Mouse (Mus musculus): Measurements from ENCODE around the gene Fkbp15. TPM values are rescaled to one million over a fixed set of nuclear protein-coding genes. Genes with fewer than 3 reads are reported as not detected.

Fkbp15 gene
- polyA plus RNA-seq, 1 experiment from 2014 or later = 19.2 TPM

DNA sequence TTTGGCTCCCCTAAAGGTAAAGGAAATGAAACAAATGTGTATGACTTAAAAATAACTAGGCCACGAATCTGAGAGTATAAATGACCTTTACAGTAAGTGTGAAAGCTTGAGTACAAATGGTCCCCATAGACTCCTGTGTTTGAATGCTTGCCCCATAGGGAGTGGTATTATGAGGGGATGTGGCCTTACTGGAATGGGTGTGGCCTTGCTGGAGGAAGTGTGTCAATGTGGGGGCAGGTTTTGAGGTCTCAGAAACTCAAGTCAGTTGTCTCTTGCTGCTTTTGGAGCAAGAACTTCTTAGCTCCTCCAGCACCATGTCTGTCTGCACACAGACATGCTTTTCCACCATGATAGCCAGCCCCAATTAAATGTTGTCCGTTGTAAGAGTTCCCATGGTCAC lies 43.9 kb downstream of the Fkbp15 start:
- Histone ChIP-seq H3K9me3 (replicated peaks; ENCODE audit: low read length) (no peaks in the 10 kb centered on the region), H3K4me3 (replicated peaks; ENCODE audit: low read depth, low read length) (no peak overlapping the region), H3K36me3 (ENCODE audit: insufficient read depth, low read length) (peaks cover 47% of the 10 kb centered on the region), H3K9ac (ENCODE audit: low read depth, low read length) (no peak overlapping the region), H3K4me1 (replicated peaks; ENCODE audit: insufficient read depth, low read length) (no peaks in the 10 kb centered on the region), H3K4me2 (ENCODE audit: low read length) (no peak overlapping the region), H3K27ac (no peak overlapping the region), H3K27me3 (ENCODE audit: insufficient read depth, low read length) (no peaks in the 10 kb centered on the region)
- no peak for DNase-seq (ENCODE audit: low spot score)
- no peak for ATAC-seq (replicated peaks; ENCODE audit: low FRiP score, low read depth)
- TF ChIP-seq CTCF (IDR thresholded peaks at IDR 0.05; ENCODE audit: low read depth) = no peak
- WGBS = 88% methylated on average over 2 of the region's 2 CpGs

DNA sequence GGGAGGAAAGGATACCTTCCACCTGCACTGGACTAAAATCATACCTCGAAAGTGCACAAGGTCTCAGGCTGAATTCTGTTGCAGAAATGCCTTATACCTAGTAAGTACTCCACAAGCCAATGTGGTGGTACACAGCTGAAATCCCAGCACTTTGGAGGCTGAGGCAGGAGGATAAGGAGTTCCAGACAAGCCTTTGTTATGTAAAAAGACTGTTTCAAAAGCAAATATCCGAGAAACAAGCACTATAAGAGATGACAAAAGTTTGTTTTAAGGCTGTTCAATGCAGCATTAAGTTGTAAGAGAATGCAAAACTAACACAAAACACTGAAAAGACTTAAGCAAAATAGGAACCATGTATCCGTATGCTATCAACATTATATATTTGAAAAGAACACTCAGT lies 45.8 kb downstream of the Fkbp15 start:
- no peak for TF ChIP-seq CTCF (IDR thresholded peaks at IDR 0.05; ENCODE audit: low read depth)
- ATAC-seq (replicated peaks; ENCODE audit: low FRiP score, low read depth) = no peak
- Histone ChIP-seq H3K27ac (no peak overlapping the region), H3K4me1 (replicated peaks; ENCODE audit: insufficient read depth, low read length) (no peaks in the 10 kb centered on the region), H3K4me2 (ENCODE audit: low read length) (no peak overlapping the region), H3K36me3 (ENCODE audit: insufficient read depth, low read length) (peaks cover 36% of the 10 kb centered on the region), H3K4me3 (replicated peaks; ENCODE audit: low read depth, low read length) (no peak overlapping the region), H3K9me3 (replicated peaks; ENCODE audit: low read length) (no peaks in the 10 kb centered on the region), H3K27me3 (ENCODE audit: insufficient read depth, low read length) (no peaks in the 10 kb centered on the region), H3K9ac (ENCODE audit: low read depth, low read length) (no peak overlapping the region)
- WGBS = 84% methylated on average over 3 of the region's 3 CpGs
- DNase-seq (ENCODE audit: low spot score) = no peak

DNA sequence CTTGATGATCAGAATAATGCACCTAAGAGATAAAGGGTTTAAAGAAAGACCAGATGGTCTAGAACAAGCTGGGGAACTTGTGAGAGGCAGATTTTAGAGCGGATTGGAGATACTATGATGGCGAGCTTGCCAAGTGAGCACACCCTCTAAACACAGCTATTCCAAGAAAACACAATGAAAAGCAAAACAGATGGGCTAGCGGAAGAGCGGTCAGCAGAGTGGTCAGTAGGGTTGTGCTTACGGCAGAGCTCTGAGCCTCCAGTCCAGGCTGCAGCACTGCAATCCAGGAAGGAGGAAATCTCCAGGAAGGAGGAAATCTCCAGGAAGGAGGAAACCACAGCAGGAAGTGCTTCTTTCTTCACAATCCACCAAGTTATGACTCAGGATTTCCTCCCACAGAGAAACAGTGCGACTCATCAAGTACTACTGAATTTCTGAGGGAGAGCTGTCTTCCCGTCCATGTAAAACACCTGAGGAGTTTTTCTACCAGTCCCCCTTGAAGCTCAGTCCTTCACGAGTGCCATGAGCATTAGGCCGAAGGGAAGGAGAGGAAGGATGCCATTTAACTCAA lies 46.6 kb downstream of the Fkbp15 start:
- ATAC-seq (replicated peaks; ENCODE audit: low FRiP score, low read depth) = no peak
- TF ChIP-seq CTCF (IDR thresholded peaks at IDR 0.05; ENCODE audit: low read depth) = no peak
- DNase-seq (ENCODE audit: low spot score) = no peak
- Histone ChIP-seq H3K27me3 (ENCODE audit: insufficient read depth, low read length) (no peaks in the 10 kb centered on the region), H3K4me1 (replicated peaks; ENCODE audit: insufficient read depth, low read length) (no peaks in the 10 kb centered on the region), H3K36me3 (ENCODE audit: insufficient read depth, low read length) (peaks cover 32% of the 10 kb centered on the region), H3K27ac (no peak overlapping the region), H3K9me3 (replicated peaks; ENCODE audit: low read length) (no peaks in the 10 kb centered on the region), H3K9ac (ENCODE audit: low read depth, low read length) (no peak overlapping the region), H3K4me3 (replicated peaks; ENCODE audit: low read depth, low read length) (no peak overlapping the region), H3K4me2 (ENCODE audit: low read length) (no peak overlapping the region)
- WGBS = 80% methylated on average over 9 of the region's 9 CpGs

DNA sequence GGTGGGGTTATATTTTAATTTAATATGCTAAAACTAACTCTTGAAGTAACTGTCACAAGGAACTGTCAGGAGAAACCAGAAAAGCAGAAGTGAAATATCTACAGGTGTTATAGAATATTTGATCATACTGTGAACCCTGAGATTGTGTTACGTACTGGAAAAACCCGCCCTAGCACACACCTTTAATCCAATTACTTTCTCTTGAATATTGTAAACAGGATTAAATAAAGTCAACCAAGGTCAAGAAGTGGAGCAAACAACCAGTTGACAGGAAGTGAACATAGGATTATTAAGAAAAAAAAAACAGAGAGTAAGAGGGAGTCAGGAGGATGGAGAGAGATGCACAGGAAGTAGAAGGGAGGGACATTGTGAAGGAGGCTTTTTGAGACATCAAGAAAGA lies 47.5 kb downstream of the Fkbp15 start:
- Histone ChIP-seq H3K9me3 (replicated peaks; ENCODE audit: low read length) (no peaks in the 10 kb centered on the region), H3K4me1 (replicated peaks; ENCODE audit: insufficient read depth, low read length) (no peaks in the 10 kb centered on the region), H3K4me3 (replicated peaks; ENCODE audit: low read depth, low read length) (no peak overlapping the region), H3K4me2 (ENCODE audit: low read length) (no peak overlapping the region), H3K27ac (no peak overlapping the region), H3K9ac (ENCODE audit: low read depth, low read length) (no peak overlapping the region), H3K27me3 (ENCODE audit: insufficient read depth, low read length) (no peaks in the 10 kb centered on the region), H3K36me3 (ENCODE audit: insufficient read depth, low read length) (peaks cover 32% of the 10 kb centered on the region)
- DNase-seq (ENCODE audit: low spot score) = no peak
- no peak for TF ChIP-seq CTCF (IDR thresholded peaks at IDR 0.05; ENCODE audit: low read depth)
- ATAC-seq (replicated peaks; ENCODE audit: low FRiP score, low read depth) = no peak
- 95% methylated on average over 2 of the region's 2 CpGs for WGBS

DNA sequence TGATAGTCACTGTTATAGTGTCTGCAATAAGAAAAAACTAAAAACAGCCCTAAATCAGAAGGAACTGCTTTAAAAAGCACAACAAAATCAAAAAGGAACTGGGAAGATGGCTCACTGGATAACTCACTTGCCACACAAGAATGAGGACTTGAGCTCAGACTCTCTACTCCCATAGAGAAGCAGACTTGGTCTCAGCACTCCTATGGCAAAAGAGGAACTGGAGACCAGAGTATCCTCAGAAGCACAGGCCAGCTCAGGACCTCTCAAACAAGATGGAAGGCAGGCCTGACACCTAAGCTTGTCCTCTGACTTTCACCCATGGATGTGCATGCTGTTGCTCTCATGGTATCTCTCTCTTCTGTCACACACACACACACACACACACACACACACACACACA lies 51.9 kb downstream of the Fkbp15 start:
- Histone ChIP-seq H3K4me3 (replicated peaks; ENCODE audit: low read depth, low read length) (no peak overlapping the region), H3K4me1 (replicated peaks; ENCODE audit: insufficient read depth, low read length) (no peaks in the 10 kb centered on the region), H3K27me3 (ENCODE audit: insufficient read depth, low read length) (no peaks in the 10 kb centered on the region), H3K9me3 (replicated peaks; ENCODE audit: low read length) (no peaks in the 10 kb centered on the region), H3K36me3 (ENCODE audit: insufficient read depth, low read length) (peaks cover 53% of the 10 kb centered on the region), H3K27ac (no peak overlapping the region), H3K9ac (ENCODE audit: low read depth, low read length) (no peak overlapping the region), H3K4me2 (ENCODE audit: low read length) (no peak overlapping the region)
- TF ChIP-seq CTCF (IDR thresholded peaks at IDR 0.05; ENCODE audit: low read depth) = no peak
- DNase-seq (ENCODE audit: low spot score) = no peak
- ATAC-seq (replicated peaks; ENCODE audit: low FRiP score, low read depth) = no peak

DNA sequence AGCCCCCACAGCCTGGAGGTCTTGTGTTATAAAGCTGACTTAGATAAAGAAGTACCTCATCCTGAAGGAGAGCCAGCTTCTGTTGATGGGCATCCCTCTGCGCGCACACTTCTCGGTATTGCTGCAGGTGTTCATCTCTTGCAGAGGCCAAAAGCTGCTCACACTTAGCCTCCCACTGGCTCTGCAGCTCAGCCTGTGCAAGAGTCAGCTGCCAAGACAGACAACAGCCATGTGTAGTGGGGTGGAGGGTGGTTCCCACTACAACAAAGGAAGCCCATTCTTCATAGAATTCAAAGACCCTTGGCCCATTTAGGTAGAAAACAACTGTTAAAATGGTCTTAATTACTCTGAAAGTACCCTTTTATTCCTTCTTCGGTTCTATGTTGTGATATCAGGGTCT lies 53.5 kb downstream of the Fkbp15 start:
- no peak overlapping the region for H3K4me2 ChIP-seq (ENCODE audit: low read length)
- no peak overlapping the region for H3K27ac ChIP-seq
- no peaks in the 10 kb centered on the region for H3K9me3 ChIP-seq (replicated peaks; ENCODE audit: low read length)
- H3K27me3 ChIP-seq (ENCODE audit: insufficient read depth, low read length) = no peaks in the 10 kb centered on the region
- H3K4me1 ChIP-seq (replicated peaks; ENCODE audit: insufficient read depth, low read length) = no peaks in the 10 kb centered on the region
- H3K4me3 ChIP-seq (replicated peaks; ENCODE audit: low read depth, low read length) = no peak overlapping the region
- ATAC-seq (replicated peaks; ENCODE audit: low FRiP score, low read depth) = no peak
- peaks cover 54% of the 10 kb centered on the region for H3K36me3 ChIP-seq (ENCODE audit: insufficient read depth, low read length)
- no peak for TF ChIP-seq CTCF (IDR thresholded peaks at IDR 0.05; ENCODE audit: low read depth)
- WGBS = 93% methylated on average over 4 of the region's 4 CpGs
- no peak overlapping the region for H3K9ac ChIP-seq (ENCODE audit: low read depth, low read length)
- no peak for DNase-seq (ENCODE audit: low spot score)

DNA sequence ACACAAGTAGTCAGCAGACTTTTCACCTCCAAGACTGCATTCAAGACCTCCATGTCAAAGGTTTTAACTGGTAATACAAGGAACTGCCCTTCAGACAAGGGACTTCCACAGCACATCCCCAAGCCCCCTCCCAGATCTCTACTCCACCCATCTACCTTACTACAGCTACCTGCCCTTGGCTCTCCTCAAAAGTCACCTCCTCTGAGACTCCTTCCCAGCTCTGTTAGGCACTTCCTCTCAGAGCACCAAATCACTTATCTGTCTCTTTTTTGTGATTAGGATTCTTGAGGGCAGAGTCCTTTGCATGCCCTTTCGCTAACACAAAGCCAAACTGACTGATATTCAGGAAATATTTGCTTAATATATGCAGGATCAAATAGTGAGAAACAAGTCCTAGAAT lies 54.0 kb downstream of the Fkbp15 start:
- H3K27me3 ChIP-seq (ENCODE audit: insufficient read depth, low read length) = no peaks in the 10 kb centered on the region
- no peak overlapping the region for H3K4me3 ChIP-seq (replicated peaks; ENCODE audit: low read depth, low read length)
- DNase-seq (ENCODE audit: low spot score) = no peak
- H3K4me1 ChIP-seq (replicated peaks; ENCODE audit: insufficient read depth, low read length) = no peaks in the 10 kb centered on the region
- WGBS = 97% methylated on average over 1 of the region's 1 CpGs
- H3K36me3 ChIP-seq (ENCODE audit: insufficient read depth, low read length) = peaks cover 51% of the 10 kb centered on the region
- H3K27ac ChIP-seq = no peak overlapping the region
- H3K9ac ChIP-seq (ENCODE audit: low read depth, low read length) = no peak overlapping the region
- H3K9me3 ChIP-seq (replicated peaks; ENCODE audit: low read length) = no peaks in the 10 kb centered on the region
- no peak overlapping the region for H3K4me2 ChIP-seq (ENCODE audit: low read length)
- TF ChIP-seq CTCF (IDR thresholded peaks at IDR 0.05; ENCODE audit: low read depth) = no peak
- ATAC-seq (replicated peaks; ENCODE audit: low FRiP score, low read depth) = no peak

Measured in kidney, postnatal 0 days (tissue).